Mouse (Mus musculus): ENCODE measurements around the gene Tax1bp3. TPM values are rescaled to one million over a fixed set of nuclear protein-coding genes. Genes with fewer than 3 reads are reported as not detected.

Tax1bp3 gene
- polyA plus RNA-seq, 1 experiment from 2014 or later: 193 TPM

DNA sequence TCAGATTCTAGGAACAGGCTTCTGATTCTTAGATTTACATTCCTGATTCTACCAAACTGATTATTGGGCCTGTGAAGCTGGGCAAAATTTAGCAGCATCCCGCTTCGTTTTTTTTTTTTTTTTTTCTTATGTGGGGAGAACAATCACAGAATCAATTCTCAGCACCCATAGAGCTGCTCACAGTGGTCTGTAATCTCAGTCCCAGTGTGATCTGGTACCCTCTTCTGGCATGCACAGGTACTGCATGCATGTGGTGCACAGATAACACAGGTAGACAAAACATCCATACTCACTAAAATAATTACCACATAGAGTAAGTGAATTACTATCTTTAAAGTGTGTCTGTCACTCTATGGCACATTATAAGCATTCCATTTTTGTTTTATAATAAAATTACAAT, 30.7 kb downstream of the Tax1bp3 start:
- no peak overlapping the region for H3K9ac ChIP-seq (replicated peaks)
- H3K36me3 ChIP-seq: no peaks in the 10 kb centered on the region
- H3K4me1 ChIP-seq (replicated peaks): no peaks in the 10 kb centered on the region
- no peaks in the 10 kb centered on the region for H3K9me3 ChIP-seq
- ATAC-seq: no peak
- no peak overlapping the region for H3K4me2 ChIP-seq (replicated peaks)
- no peak overlapping the region for H3K4me3 ChIP-seq (replicated peaks)
- WGBS: 74% methylated on average over 2 of the region's 2 CpGs
- H3K27me3 ChIP-seq: no peaks in the 10 kb centered on the region
- H3K27ac ChIP-seq: no peak overlapping the region

DNA sequence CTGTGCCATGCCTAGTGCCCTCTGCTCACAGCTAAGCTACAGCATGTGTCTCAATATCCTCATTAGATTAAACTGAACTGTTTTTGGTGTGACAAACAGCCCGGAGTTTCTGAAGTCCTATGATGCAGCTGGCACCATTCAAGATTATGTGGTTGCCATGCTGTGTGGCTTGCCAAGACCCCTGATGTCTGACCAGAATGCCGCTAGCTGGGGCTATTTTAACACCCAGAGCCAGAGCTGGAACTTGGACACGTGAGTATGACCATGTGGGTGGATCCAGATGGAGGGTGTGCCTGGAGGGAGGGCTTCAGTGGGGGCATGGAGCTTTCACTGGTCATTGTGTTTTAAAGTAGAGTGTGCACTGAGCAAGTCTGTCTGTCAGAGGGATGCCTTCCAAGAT, 37.1 kb downstream of the Tax1bp3 start:
- Histone ChIP-seq H3K4me1 (replicated peaks) (no peaks in the 10 kb centered on the region), H3K9ac (replicated peaks) (no peak overlapping the region), H3K4me2 (replicated peaks) (no peak overlapping the region), H3K27me3 (no peaks in the 10 kb centered on the region), H3K9me3 (no peaks in the 10 kb centered on the region), H3K4me3 (replicated peaks) (no peak overlapping the region), H3K27ac (no peak overlapping the region), H3K36me3 (no peaks in the 10 kb centered on the region)
- ATAC-seq: no peak
- WGBS: 77% methylated on average over 3 of the region's 3 CpGs

- WGBS: 67% methylated on average over 2 of the region's 2 CpGs
- Histone ChIP-seq H3K4me3 (replicated peaks) (no peak overlapping the region), H3K4me2 (replicated peaks) (no peak overlapping the region), H3K27me3 (no peaks in the 10 kb centered on the region), H3K36me3 (no peaks in the 10 kb centered on the region), H3K9ac (replicated peaks) (no peak overlapping the region), H3K9me3 (no peaks in the 10 kb centered on the region), H3K27ac (no peak overlapping the region), H3K4me1 (replicated peaks) (no peaks in the 10 kb centered on the region)
- no peak for ATAC-seq
Measured at GRCm38 (mm10) chr11:73219671-73220070, 42.8 kb downstream of the Tax1bp3 start.

DNA sequence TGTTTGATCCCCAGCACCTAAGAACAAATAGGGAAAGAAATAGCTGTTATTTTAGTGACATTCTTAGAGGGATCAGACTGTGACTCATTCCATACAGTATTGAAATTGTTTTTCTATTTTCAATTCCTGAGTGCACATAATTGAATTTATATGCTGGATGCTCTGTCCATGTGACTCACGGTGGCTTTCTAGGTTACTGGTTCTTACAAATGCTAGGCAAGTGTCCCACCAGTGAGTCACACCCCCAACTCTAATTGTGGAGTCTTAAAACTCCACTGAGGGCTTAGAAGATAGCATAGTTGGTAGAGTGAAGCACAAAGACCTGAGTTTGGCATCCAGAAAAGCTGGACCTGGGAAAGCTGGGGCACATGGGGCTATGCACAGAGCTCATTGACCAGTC, 43.8 kb downstream of the Tax1bp3 start:
- Histone ChIP-seq H3K9me3 (no peaks in the 10 kb centered on the region), H3K4me1 (replicated peaks) (no peaks in the 10 kb centered on the region), H3K4me3 (replicated peaks) (no peak overlapping the region), H3K27ac (no peak overlapping the region), H3K9ac (replicated peaks) (no peak overlapping the region), H3K36me3 (no peaks in the 10 kb centered on the region), H3K4me2 (replicated peaks) (no peak overlapping the region), H3K27me3 (no peaks in the 10 kb centered on the region)
- no peak for ATAC-seq
- 100% methylated on average over 1 of the region's 1 CpGs for WGBS

GRCm38 (mm10) chr11:73222846-73223245, 46.0 kb downstream of the Tax1bp3 start:
- 58% methylated on average over 5 of the region's 5 CpGs for WGBS
- ATAC-seq: no peak
- no peak overlapping the region for H3K4me2 ChIP-seq (replicated peaks)

DNA sequence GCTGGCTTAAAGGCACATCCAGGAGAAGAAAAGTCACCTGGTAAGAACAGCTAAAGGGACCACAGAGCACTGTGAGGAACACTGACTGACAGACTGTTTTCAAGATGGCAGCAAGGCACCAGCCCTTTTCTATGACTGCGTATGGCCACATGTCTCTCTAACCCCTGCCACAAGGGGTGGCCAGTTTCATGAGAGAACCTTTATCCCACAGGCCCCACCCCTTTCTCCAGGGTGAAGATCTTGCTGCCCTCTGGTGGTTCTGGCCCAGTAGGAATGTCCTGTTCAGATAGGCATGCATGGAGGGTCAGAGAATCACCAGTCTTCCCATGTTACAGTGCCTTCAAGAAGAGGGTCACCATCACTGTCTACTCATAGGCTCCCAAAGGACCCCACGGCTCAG, 47.1 kb downstream of the Tax1bp3 start:
- H3K4me2 ChIP-seq (replicated peaks): no peak overlapping the region
- 78% methylated on average over 2 of the region's 2 CpGs for WGBS
- H3K4me3 ChIP-seq (replicated peaks): no peak overlapping the region
- H3K27ac ChIP-seq: no peak overlapping the region
- H3K27me3 ChIP-seq: no peaks in the 10 kb centered on the region
- no peak overlapping the region for H3K9ac ChIP-seq (replicated peaks)
- no peak for ATAC-seq
- no peaks in the 10 kb centered on the region for H3K4me1 ChIP-seq (replicated peaks)
- no peaks in the 10 kb centered on the region for H3K36me3 ChIP-seq
- peaks cover 4% of the 10 kb centered on the region for H3K9me3 ChIP-seq

More at GRCm38 (mm10) chr11:73222846-73223245, 46.0 kb downstream of the Tax1bp3 start:
- H3K4me3 ChIP-seq (replicated peaks): no peak overlapping the region
- H3K36me3 ChIP-seq: no peaks in the 10 kb centered on the region
- no peak overlapping the region for H3K9ac ChIP-seq (replicated peaks)
- H3K27me3 ChIP-seq: no peaks in the 10 kb centered on the region
- H3K4me1 ChIP-seq (replicated peaks): no peaks in the 10 kb centered on the region
- no peak overlapping the region for H3K27ac ChIP-seq
- H3K9me3 ChIP-seq: no peaks in the 10 kb centered on the region

DNA sequence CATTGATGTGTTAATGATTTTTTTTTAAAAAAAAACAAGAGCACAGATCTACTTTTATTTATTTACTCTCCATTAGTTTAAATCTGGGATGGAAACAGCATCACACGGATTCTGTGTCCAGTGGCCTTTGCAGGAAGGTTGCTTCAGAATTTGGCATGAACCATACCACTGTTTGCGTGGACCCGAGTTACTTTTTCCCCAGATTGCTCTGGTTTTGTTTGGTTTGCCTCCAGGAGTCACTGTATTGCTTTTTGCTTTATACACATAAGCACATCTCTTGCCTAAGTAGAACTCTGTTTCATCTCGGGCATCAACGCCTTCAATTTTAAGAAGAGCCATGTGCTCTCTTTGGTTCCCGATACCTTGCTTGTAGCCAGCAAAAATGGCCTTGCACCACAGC, 49.0 kb downstream of the Tax1bp3 start:
- Histone ChIP-seq H3K9ac (replicated peaks) (no peak overlapping the region), H3K36me3 (no peaks in the 10 kb centered on the region), H3K4me3 (replicated peaks) (no peak overlapping the region), H3K9me3 (peaks cover 8% of the 10 kb centered on the region), H3K27me3 (no peaks in the 10 kb centered on the region), H3K4me2 (replicated peaks) (no peak overlapping the region), H3K4me1 (replicated peaks) (no peaks in the 10 kb centered on the region), H3K27ac (no peak overlapping the region)
- WGBS: 94% methylated on average over 6 of the region's 6 CpGs
- ATAC-seq: no peak

DNA sequence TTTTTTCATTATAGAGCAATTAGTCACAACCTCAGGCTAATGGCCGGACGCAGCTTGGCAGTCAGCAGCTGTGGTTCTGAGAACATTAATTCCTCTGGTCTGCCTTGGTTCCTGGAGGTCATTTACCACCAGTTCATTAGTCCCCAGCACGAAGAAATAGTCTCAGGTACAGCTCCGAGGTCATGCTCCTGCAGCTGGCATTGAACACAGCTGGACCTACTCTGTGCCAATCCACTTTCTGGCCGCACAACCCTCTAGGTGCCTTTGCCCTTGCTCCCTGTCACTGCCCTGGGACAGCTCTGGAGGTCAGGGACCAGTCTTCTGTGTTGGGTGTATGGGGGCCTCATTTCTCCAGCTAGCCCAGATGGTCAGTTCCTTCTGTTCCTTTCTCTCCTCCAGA, 52.0 kb downstream of the Tax1bp3 start:
- ATAC-seq: no peak
- Histone ChIP-seq H3K4me1 (replicated peaks) (no peaks in the 10 kb centered on the region), H3K27ac (no peak overlapping the region), H3K36me3 (no peaks in the 10 kb centered on the region), H3K27me3 (no peaks in the 10 kb centered on the region), H3K4me3 (replicated peaks) (no peak overlapping the region), H3K9me3 (peaks cover 8% of the 10 kb centered on the region), H3K4me2 (replicated peaks) (no peak overlapping the region), H3K9ac (replicated peaks) (no peak overlapping the region)
- WGBS: 83% methylated on average over 5 of the region's 5 CpGs

DNA sequence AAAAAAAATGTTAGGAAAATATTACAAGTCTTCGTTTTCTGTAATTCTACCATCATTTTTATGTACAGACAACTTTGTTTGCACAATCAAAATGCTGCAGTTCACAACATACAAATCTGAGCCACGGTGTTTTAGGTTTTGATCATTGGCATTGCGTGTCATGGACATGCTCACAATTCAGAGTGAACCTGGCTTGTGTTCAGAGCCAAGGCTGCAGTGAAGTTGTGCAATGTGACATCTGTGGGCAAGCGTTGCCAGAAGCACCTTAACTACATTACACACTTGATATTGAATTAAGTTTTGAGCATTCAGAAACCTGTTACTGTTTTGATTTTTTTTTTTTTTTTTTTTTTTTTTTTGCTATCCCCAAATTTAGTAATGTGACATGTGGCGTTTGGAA, 53.2 kb downstream of the Tax1bp3 start:
- no peaks in the 10 kb centered on the region for H3K4me1 ChIP-seq (replicated peaks)
- no peaks in the 10 kb centered on the region for H3K36me3 ChIP-seq
- no peak for ATAC-seq
- 87% methylated on average over 5 of the region's 5 CpGs for WGBS
- H3K4me3 ChIP-seq (replicated peaks): no peak overlapping the region
- peaks cover 8% of the 10 kb centered on the region for H3K9me3 ChIP-seq
- no peaks in the 10 kb centered on the region for H3K27me3 ChIP-seq
- no peak overlapping the region for H3K27ac ChIP-seq
- H3K4me2 ChIP-seq (replicated peaks): no peak overlapping the region
- H3K9ac ChIP-seq (replicated peaks): no peak overlapping the region

DNA sequence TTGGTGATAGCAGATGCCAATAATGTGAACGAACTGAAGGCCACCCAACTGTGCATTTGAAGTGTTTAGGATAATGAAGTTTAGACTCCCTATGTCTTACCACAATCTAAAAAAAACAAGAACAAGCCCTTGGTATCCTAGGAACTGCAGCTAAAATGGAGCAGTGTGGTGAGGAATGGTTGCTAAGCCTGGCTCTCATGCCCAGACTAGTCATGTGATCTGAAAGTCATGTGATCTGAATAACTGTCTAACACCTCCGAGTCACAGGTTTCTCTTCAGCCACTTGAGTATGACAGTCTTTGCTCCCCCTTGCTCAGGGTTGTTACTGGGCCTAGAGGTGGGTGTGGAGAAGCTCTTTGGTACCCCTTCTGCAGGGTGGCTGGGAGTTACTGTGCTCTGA, 55.6 kb downstream of the Tax1bp3 start:
- 75% methylated on average over 2 of the region's 2 CpGs for WGBS
- no peak overlapping the region for H3K9ac ChIP-seq (replicated peaks)
- H3K4me2 ChIP-seq (replicated peaks): no peak overlapping the region
- H3K36me3 ChIP-seq: no peaks in the 10 kb centered on the region
- no peak overlapping the region for H3K4me3 ChIP-seq (replicated peaks)
- no peaks in the 10 kb centered on the region for H3K27me3 ChIP-seq
- ATAC-seq: no peak
- no peak overlapping the region for H3K27ac ChIP-seq
- H3K4me1 ChIP-seq (replicated peaks): no peaks in the 10 kb centered on the region
- peaks cover 8% of the 10 kb centered on the region for H3K9me3 ChIP-seq

Other genes starting within 250 kb of the Tax1bp3 start
- gene Atp2a3, start 215.9 kb upstream of the Tax1bp3 start, polyA plus RNA-seq (2015; fragmentation: Nextera tagmentation; extraction: Ambion mirVana): 0.48 and 0.71 TPM in 2 replicates
- gene P2rx1, start 178.0 kb upstream of the Tax1bp3 start, polyA plus RNA-seq (2015; fragmentation: Nextera tagmentation; extraction: Ambion mirVana): 0.41 and 0.58 TPM in 2 replicates
- gene Camkk1, start 158.1 kb upstream of the Tax1bp3 start, polyA plus RNA-seq (2015; fragmentation: Nextera tagmentation; extraction: Ambion mirVana): 17.1 and 17.5 TPM in 2 replicates
- gene Ncbp3, start 129.3 kb upstream of the Tax1bp3 start, polyA plus RNA-seq (2015; fragmentation: Nextera tagmentation; extraction: Ambion mirVana): 13.5 and 14.2 TPM in 2 replicates
- 0.21 and 0.28 TPM in 2 replicates for gene Itgae, start 86.5 kb upstream of the Tax1bp3 start, polyA plus RNA-seq (2015; fragmentation: Nextera tagmentation; extraction: Ambion mirVana)
- 5.2 and 5.6 TPM in 2 replicates for gene Haspin, start 38.8 kb upstream of the Tax1bp3 start, polyA plus RNA-seq (2015; fragmentation: Nextera tagmentation; extraction: Ambion mirVana)
- 0.20 and 0.31 TPM in 2 replicates for gene P2rx5, start 16.7 kb upstream of the Tax1bp3 start, polyA plus RNA-seq (2015; fragmentation: Nextera tagmentation; extraction: Ambion mirVana)
- 122 and 123 TPM in 2 replicates for gene Emc6, start within 50 bp of the Tax1bp3 start, polyA plus RNA-seq (2015; fragmentation: Nextera tagmentation; extraction: Ambion mirVana)
- gene Ctns, start 22.0 kb downstream of the Tax1bp3 start, polyA plus RNA-seq (2015; fragmentation: Nextera tagmentation; extraction: Ambion mirVana): 21.1 and 22.1 TPM in 2 replicates
- gene Shpk, start 22.4 kb downstream of the Tax1bp3 start, polyA plus RNA-seq (2015; fragmentation: Nextera tagmentation; extraction: Ambion mirVana): 1.7 and 1.8 TPM in 2 replicates
- 0.18 and 0.22 TPM in 2 replicates for gene Trpv1, start 57.2 kb downstream of the Tax1bp3 start, polyA plus RNA-seq (2015; fragmentation: Nextera tagmentation; extraction: Ambion mirVana)
- gene Trpv3, start 90.3 kb downstream of the Tax1bp3 start, polyA plus RNA-seq (2015; fragmentation: Nextera tagmentation; extraction: Ambion mirVana): not detected in 2 replicates
- gene Aspa, start 152.5 kb downstream of the Tax1bp3 start, polyA plus RNA-seq (2015; fragmentation: Nextera tagmentation; extraction: Ambion mirVana): 0.36 and 0.40 TPM in 2 replicates
- gene Gm49340, start 152.7 kb downstream of the Tax1bp3 start, polyA plus RNA-seq (2015; fragmentation: Nextera tagmentation; extraction: Ambion mirVana): not detected in 2 replicates
- gene Spata22, start 152.7 kb downstream of the Tax1bp3 start, polyA plus RNA-seq (2015; fragmentation: Nextera tagmentation; extraction: Ambion mirVana): not detected in 2 replicates
- not detected in 2 replicates for gene Olfr20, start 173.7 kb downstream of the Tax1bp3 start, polyA plus RNA-seq (2015; fragmentation: Nextera tagmentation; extraction: Ambion mirVana)
- not detected in 2 replicates for gene Olfr376, start 194.2 kb downstream of the Tax1bp3 start, polyA plus RNA-seq (2015; fragmentation: Nextera tagmentation; extraction: Ambion mirVana)
- not detected in 2 replicates for gene Olfr1, start 222.5 kb downstream of the Tax1bp3 start, polyA plus RNA-seq (2015; fragmentation: Nextera tagmentation; extraction: Ambion mirVana)

Data from midbrain, embryonic 13.5 days (tissue).